Mouse (Mus musculus) kidney, adult 2 months (tissue): ENCODE data around the gene Nlk.

Experiments used
- CTCF ChIP-seq: fragments of 200-500 bp; conservative IDR thresholded peaks from 2 replicates; pipeline ENCODE4 v1.5.1; 2011; ENCODE audit warnings: low read depth, mild to moderate bottlenecking, control low read depth, low read length, moderate library complexity, mixed read lengths; ENCODE audit not compliant: insufficient read depth, insufficient read length
- POLR2A ChIP-seq: fragments of 200-500 bp; IDR thresholded peaks from one replicate; pipeline ENCODE4 v1.6.1; 2011; ENCODE audit warnings: low read depth, low read length, control low read depth

DNA sequence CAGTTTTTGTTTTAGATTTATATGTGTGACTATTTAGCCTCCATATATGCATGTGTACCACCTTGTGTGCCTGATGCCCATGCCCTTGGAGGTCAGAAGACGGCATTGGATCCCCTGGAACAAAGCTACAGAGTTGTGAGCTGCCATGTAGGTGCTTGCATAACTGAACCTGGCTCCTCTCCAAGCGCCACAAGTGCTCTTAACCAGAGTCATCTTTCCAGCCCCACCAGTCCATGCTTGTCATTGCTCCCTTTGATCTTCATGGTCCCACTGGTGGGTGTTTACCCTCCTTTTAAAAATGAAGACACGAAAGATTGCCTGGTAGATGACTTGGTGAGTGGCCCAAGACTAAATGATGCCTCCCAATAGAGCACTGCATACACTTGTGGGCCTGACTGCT is 156.8 kb downstream of the Nlk start:
- TF ChIP-seq CTCF = no peak
- TF ChIP-seq POLR2A = no peak
